Mouse (Mus musculus) C3H10T1/2 (cell line): ENCODE results near the gene Zhx3. TPM values are rescaled to one million over a fixed set of nuclear protein-coding genes. Genes with fewer than 3 reads are reported as not detected.

Source experiments
- polyA plus RNA-seq, 2 experiments: library from polyadenylated mRNA; unstranded; fragments of >200 nt; fragmentation: generic; extraction: Trizol; gene quantifications; one replicate each; pipeline ENCODE4 v1.2.1; 2012; ENCODE audit warnings: missing spikeins in 2 of 2

Gene Zhx3
- 1 to 10 TPM in 1 of 2 experiments, under 1 TPM in 1; 0.70 to 8.3 TPM for polyA plus RNA-seq

GRCm38 (mm10) chr2:160872890-160873382 lies at the start of gene Zhx3:
Zhx3 (minus strand) TSS chr2:160872998.

GRCm38 (mm10) chr2:160912231-160912671 lies 39.5 kb upstream of the Zhx3 start, which contains the start of gene Emilin3:
Emilin3 (minus strand) TSS chr2:160912328.

GRCm38 (mm10) chr2:160880453-160881195 lies 7.8 kb upstream of the Zhx3 start, which contains the start of gene Lpin3:
Lpin3 (plus strand) TSS chr2:160880670.

GRCm38 (mm10) chr2:160731117-160731838 lies 141.5 kb downstream of the Zhx3 start, which contains the start of gene Plcg1:
Plcg1 (plus strand) TSS chr2:160731300.

Other genes with a start within 250 kb of the Zhx3 start
- gene Top1, start 227.1 kb downstream of the Zhx3 start, polyA plus RNA-seq = 10 to 100 TPM in 1 of 2 experiments, 1 to 10 TPM in 1; 3.3 to 16.7 TPM
- gene Plcg1, start 141.7 kb downstream of the Zhx3 start, polyA plus RNA-seq = 10 to 100 TPM; 11.8 to 40.1 TPM
- 1 to 10 TPM in 1 of 2 experiments, under 1 TPM in 1; 0.81 to 1.0 TPM for gene Lpin3, start 7.7 kb upstream of the Zhx3 start, polyA plus RNA-seq
- gene Emilin3, start 39.3 kb upstream of the Zhx3 start, polyA plus RNA-seq = under 1 TPM in 1 of 2 experiments, not detected in 1; 0.01 TPM
- 1 to 10 TPM in 1 of 2 experiments, under 1 TPM in 1; 0.96 to 6.7 TPM for gene Chd6, start 236.1 kb upstream of the Zhx3 start, polyA plus RNA-seq